Mouse (Mus musculus) MEL (cell line): Measurements from ENCODE around the gene Skp2. TPM values are rescaled to one million over a fixed set of nuclear protein-coding genes. Genes with fewer than 3 reads are reported as not detected.

Experiments
- DNase-seq: peaks from one replicate; pipeline ENCODE4 v3.0.0; 2011; ENCODE audit warnings: low read depth, low spot score
- H3K27ac ChIP-seq: 2 replicates; pipeline ENCODE4 v1.5.1; 2012; ENCODE audit warnings: low read depth, mild to moderate bottlenecking, control low read depth, low read length, moderate library complexity; ENCODE audit not compliant: control insufficient read depth
- H3K27me3 ChIP-seq, 2 experiments: fragments of 150-350 bp in 1 of 2; sonication (generic) in 1 of 2; 2 replicates each; pipeline ENCODE4 v1.6.1; 2012; ENCODE audit warnings: low read length in 2 of 2, mild to moderate bottlenecking in 2 of 2, improper control_type of control experiment in 1 of 2, moderate library complexity in 1 of 2; ENCODE audit not compliant: insufficient read depth in 2 of 2, control insufficient read depth in 1 of 2
- H3K36me3 ChIP-seq, 2 experiments: 2 replicates each; pipeline ENCODE4 v1.6.1; 2012 to 2014; ENCODE audit warnings: low read length in 2 of 2, improper control_type of control experiment in 1 of 2, inconsistent platforms in 1 of 2, mild to moderate bottlenecking in 1 of 2; ENCODE audit not compliant: insufficient read depth in 2 of 2, control insufficient read depth in 1 of 2
- H3K4me1 ChIP-seq, 2 experiments: fragments of 150-350 bp in 1 of 2; sonication (generic) in 1 of 2; 2 replicates each; pipeline ENCODE4 v1.6.1; 2012; ENCODE audit warnings: low read length in 2 of 2, improper control_type of control experiment in 1 of 2, mild to moderate bottlenecking in 1 of 2; ENCODE audit not compliant: insufficient read depth in 2 of 2, control insufficient read depth in 1 of 2
- H3K4me3 ChIP-seq, 2 experiments: fragments of 150-350 bp in 1 of 2; sonication (generic) in 1 of 2; 2 replicates each; pipeline ENCODE4 v1.5.1; 2012; ENCODE audit warnings: low read depth in 2 of 2, low read length in 2 of 2, mild to moderate bottlenecking in 2 of 2, moderate library complexity in 2 of 2, control low read depth in 1 of 2, improper control_type of control experiment in 1 of 2; ENCODE audit not compliant: control insufficient read depth in 1 of 2, insufficient read depth in 1 of 2
- H3K79me2 ChIP-seq: 2 replicates; pipeline ENCODE4 v1.6.1; 2012; ENCODE audit warnings: mild to moderate bottlenecking, low read length, moderate library complexity; ENCODE audit not compliant: control insufficient read depth, poor library complexity, insufficient read depth
- H3K9ac ChIP-seq: 2 replicates; pipeline ENCODE4 v1.6.1; 2012; ENCODE audit warnings: low read depth, mild to moderate bottlenecking, control low read depth, low read length, moderate library complexity; ENCODE audit not compliant: control insufficient read depth, poor library complexity, severe bottlenecking
- H3K9me3 ChIP-seq: fragments of 150-350 bp; sonication (generic); replicated peaks from 2 replicates; pipeline ENCODE4 v1.6.1; 2012; ENCODE audit warnings: mild to moderate bottlenecking, low read length, improper control_type of control experiment, moderate library complexity; ENCODE audit not compliant: insufficient read depth
- BHLHE40 ChIP-seq: IDR thresholded peaks from 2 replicates; pipeline ENCODE4 v1.6.1; 2012; ENCODE audit warnings: low read depth, mild to moderate bottlenecking, inconsistent platforms, low read length, improper control_type of control experiment, borderline replicate concordance
- CHD1 ChIP-seq: IDR thresholded peaks from 2 replicates; pipeline ENCODE4 v1.6.1; 2012; ENCODE audit warnings: low read depth, mild to moderate bottlenecking, inconsistent platforms, low read length, improper control_type of control experiment
- ETS1 ChIP-seq: IDR thresholded peaks from 2 replicates; pipeline ENCODE4 v1.6.1; 2012; ENCODE audit warnings: low read depth, mild to moderate bottlenecking, inconsistent platforms, low read length, improper control_type of control experiment, moderate library complexity
- HCFC1 ChIP-seq: IDR thresholded peaks from 2 replicates; pipeline ENCODE4 v1.6.1; 2012; ENCODE audit warnings: low read depth, mild to moderate bottlenecking, inconsistent platforms, low read length, improper control_type of control experiment, moderate library complexity
- MAFK ChIP-seq: IDR thresholded peaks from 2 replicates; pipeline ENCODE4 v1.6.1; 2011; ENCODE audit warnings: low read depth, mild to moderate bottlenecking, low read length, improper control_type of control experiment, borderline replicate concordance
- MAX ChIP-seq: IDR thresholded peaks from 2 replicates; pipeline ENCODE4 v1.6.1; 2011; ENCODE audit warnings: low read length, improper control_type of control experiment
- MYB ChIP-seq: IDR thresholded peaks from 2 replicates; pipeline ENCODE4 v1.6.1; 2011; ENCODE audit warnings: mild to moderate bottlenecking, low read depth, low read length, improper control_type of control experiment
- RCOR1 ChIP-seq: IDR thresholded peaks from 2 replicates; pipeline ENCODE4 v1.6.1; 2012; ENCODE audit warnings: low read depth, mild to moderate bottlenecking, inconsistent platforms, low read length, improper control_type of control experiment
- SIN3A ChIP-seq: IDR thresholded peaks from 2 replicates; pipeline ENCODE4 v1.6.1; 2012; ENCODE audit warnings: low read length, improper control_type of control experiment, inconsistent platforms
- TAL1 ChIP-seq: IDR thresholded peaks from 2 replicates; pipeline ENCODE4 v1.6.1; 2012; ENCODE audit warnings: mild to moderate bottlenecking, inconsistent platforms, low read length, moderate library complexity, mixed read lengths
- TBP ChIP-seq: IDR thresholded peaks from 2 replicates; pipeline ENCODE4 v1.8.0; 2011; ENCODE audit warnings: low read depth, low read length, improper control_type of control experiment
- TCF12 ChIP-seq: IDR thresholded peaks from 2 replicates; pipeline ENCODE4 v1.6.1; 2014; ENCODE audit warnings: low read depth, mild to moderate bottlenecking, inconsistent platforms, low read length, improper control_type of control experiment, moderate library complexity
- ZMIZ1 ChIP-seq: IDR thresholded peaks from 2 replicates; pipeline ENCODE4 v1.6.1; 2012; ENCODE audit warnings: low read depth, mild to moderate bottlenecking, inconsistent platforms, low read length, improper control_type of control experiment, moderate library complexity
- ZNF384 ChIP-seq: IDR thresholded peaks from 2 replicates; pipeline ENCODE4 v1.6.1; 2012; ENCODE audit warnings: low read depth, mild to moderate bottlenecking, inconsistent platforms, low read length, improper control_type of control experiment
- polyA plus RNA-seq, 2 experiments: library from polyadenylated mRNA; stranded (reverse) in 1 of 2; unstranded in 1 of 2; fragments of >175 nt in 1 of 2; fragments of >200 nt in 1 of 2; gene quantifications; 2 replicates each; pipeline versions ENCODE4 v1.2.1 to v1.2.4; 2012; ENCODE audit warnings: low replicate concordance in 2 of 2, low read depth in 1 of 2; ENCODE audit not compliant: insufficient read length in 2 of 2, insufficient read depth in 1 of 2, missing spikeins in 1 of 2
- total RNA-seq: library from RNA; depleted of rRNA; stranded (reverse); fragments of 300-350 nt; gene quantifications from 2 replicates; pipeline ENCODE4 v1.2.3, GENCODE M21; 2012

Gene Skp2
- total and polyA plus RNA-seq, 3 experiments, result 46.9 to 61.4 TPM; not detected in 1

DNA sequence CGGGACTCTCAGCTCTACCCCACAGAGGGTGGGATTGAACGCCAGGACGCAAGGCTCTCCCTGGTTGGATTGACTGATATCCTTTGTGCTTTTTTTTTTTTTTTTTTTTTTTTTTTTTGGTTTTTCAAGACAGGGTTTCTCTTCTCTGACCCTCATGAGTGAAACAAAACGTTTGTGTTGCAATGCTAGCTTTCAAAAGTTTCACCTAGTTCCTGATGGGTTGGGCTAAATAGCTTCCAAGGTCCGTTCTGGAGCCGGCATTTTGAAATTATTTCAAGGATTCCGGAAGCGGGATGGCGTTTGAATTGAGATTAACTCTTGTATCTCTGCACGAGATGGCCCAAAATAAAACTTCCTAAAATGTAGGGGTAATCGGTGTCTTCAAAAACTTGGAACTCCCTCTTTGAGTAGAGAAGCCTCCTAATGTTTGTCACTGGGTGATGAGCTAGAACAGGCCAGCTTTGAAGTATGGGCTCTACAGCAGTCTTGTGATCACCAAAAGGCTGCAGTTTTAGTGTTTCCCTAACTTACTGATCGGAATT lies 82.1 kb downstream of the Skp2 start:
- Histone ChIP-seq H3K4me3 (peak overlapping the region; percentile 95 to 98), H3K27me3 (no peaks in the 10 kb centered on the region), H3K36me3 (peaks cover 2 to 41% of the 10 kb centered on the region in 2 experiments), H3K27ac (peak overlapping the region; percentile 100), H3K4me1 (peaks cover 27 to 28% of the 10 kb centered on the region in 2 experiments), H3K79me2 (peaks cover 62% of the 10 kb centered on the region), H3K9me3 (no peaks in the 10 kb centered on the region), H3K9ac (peak overlapping the region; percentile 97)
- DNase-seq, result peak; percentile 64
- no peak for TF ChIP-seq TCF12
- peak; percentile 90 for TF ChIP-seq ZNF384
- TF ChIP-seq SIN3A, result peak; percentile 13; the same call in 1 of the 2 replicates
- no peak for TF ChIP-seq MAFK
- peak; percentile 90 for TF ChIP-seq CHD1
- no peak for TF ChIP-seq MYB
- TF ChIP-seq BHLHE40, result peak; percentile 81
- 0 out of 2 replicates have a peak, but pooled peaks have one; percentile 6 for TF ChIP-seq HCFC1
- 0 out of 2 replicates have a peak, but pooled peaks have one; percentile 47 for TF ChIP-seq TBP
- 0 out of 2 replicates have a peak, but pooled peaks have one; percentile 30 for TF ChIP-seq ETS1

DNA sequence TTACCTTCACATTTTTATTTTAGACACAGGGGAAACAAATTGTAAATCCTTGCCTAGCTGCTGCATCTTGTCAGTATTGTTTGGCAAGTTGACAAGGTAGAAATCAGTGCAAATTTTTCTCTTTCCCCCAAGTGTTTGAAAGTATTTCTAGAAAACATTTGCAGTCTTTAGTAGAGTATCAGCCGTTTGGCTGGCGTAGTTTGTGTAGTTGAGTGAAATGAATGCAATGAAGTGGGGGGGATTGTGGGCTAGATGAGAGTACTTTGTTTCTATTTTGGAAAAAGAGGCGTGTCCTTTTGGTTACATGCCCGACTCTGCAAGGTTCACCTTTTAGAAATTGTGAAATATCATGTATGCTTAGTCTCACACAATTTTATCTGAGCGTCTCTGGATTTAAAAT lies 82.6 kb downstream of the Skp2 start:
- DNase-seq, result peak; percentile 80
- H3K9ac ChIP-seq, result peak overlapping the region; percentile 97

More for the DNA sequence above, 82.6 kb downstream of the Skp2 start:
- H3K4me3 ChIP-seq, result peak overlapping the region; percentile 95 to 98
- H3K36me3 ChIP-seq, result peaks cover 2 to 37% of the 10 kb centered on the region in 2 experiments
- H3K27me3 ChIP-seq, result no peaks in the 10 kb centered on the region
- TF ChIP-seq MAX (peak; percentile 34; the same call in 1 of the 2 replicates), RCOR1 (peak; percentile 85), ZMIZ1 (peak; percentile 32; the same call in 1 of the 2 replicates), SIN3A (peak; percentile 55), TAL1 (no peak)
- TF ChIP-seq, all 39 proteins: peak for 4
- Histone ChIP-seq H3K79me2 (peaks cover 59% of the 10 kb centered on the region), H3K9me3 (no peaks in the 10 kb centered on the region), H3K27ac (peak overlapping the region; percentile 100), H3K4me1 (peaks cover 22 to 24% of the 10 kb centered on the region in 2 experiments)
